Mouse (Mus musculus) erythroblast, embryonic 14.5 days (primary cell): ENCODE measurements around the gene Gm49361.

Experiments
- GATA1 ChIP-seq: IDR thresholded peaks from 2 replicates; pipeline ENCODE4 v1.6.1; 2012; ENCODE audit warnings: low read length, inconsistent platforms, mixed read lengths
- TAL1 ChIP-seq: IDR thresholded peaks from 3 replicates; pipeline ENCODE4 v1.6.1; 2012; ENCODE audit warnings: low read length, inconsistent platforms, mixed read lengths

- TF ChIP-seq TAL1: no peak
- no peak for TF ChIP-seq GATA1
Measured at GRCm38 (mm10) chr14:57772157-57772815, 26.4 kb upstream of the Gm49361 start.
